Mouse (Mus musculus): ENCODE measurements around the gene Nupr1. TPM values are rescaled to one million over a fixed set of nuclear protein-coding genes. Genes with fewer than 3 reads are reported as not detected.

Gene Nupr1
- polyA plus RNA-seq, 1 experiment from 2014 or later: 40.4 TPM

DNA sequence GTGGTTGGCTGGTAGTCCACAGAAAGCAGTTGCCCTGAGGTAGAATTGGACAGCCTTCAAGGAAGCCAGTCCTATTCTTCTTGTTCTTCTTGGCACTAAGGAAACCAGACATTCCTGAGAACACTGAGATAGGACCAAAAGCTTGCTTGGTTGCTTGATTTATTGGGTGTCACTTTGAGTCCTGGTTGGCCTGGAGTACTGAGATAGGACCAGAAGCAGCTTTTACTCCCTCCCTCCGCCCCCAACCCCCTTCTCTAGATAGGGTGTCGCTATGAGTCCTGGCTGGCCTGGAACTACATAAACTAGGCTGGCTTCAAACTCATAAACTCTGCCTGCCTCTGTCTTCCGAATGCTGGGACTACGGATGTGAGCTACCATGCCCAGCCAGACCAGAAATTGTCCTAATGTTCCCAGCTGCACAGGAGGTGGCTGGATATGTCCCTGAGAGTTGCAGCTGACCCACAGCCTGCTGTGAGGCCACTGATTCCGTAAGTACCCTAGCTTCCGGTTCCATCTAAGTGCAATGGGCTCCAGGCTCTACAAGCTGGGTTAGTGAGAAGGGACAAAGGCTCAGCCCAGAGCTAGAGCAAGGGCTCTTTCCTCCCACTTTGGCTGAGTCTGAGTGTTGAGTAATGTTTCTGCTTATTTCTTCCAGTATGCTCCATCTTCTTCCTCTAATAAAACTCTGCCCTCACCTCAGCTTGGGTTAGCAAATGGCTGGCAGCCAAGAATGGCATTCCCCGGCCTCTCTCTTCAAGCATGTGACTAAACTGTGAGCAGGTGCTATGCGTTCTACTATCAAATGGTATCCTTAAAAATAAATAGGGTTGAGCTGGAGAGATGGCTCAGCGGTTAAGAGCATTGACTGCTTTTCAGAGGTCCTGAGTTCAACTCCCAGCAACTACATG is 9.0 kb downstream of the Nupr1 start:
- H3K4me2 ChIP-seq (replicated peaks): no peak overlapping the region
- no peak for ATAC-seq (ENCODE audit: insufficient number of reproducible peaks, low FRiP score, low TSS enrichment, low read depth)
- 82% methylated on average over 9 of the region's 9 CpGs for WGBS
- no peak overlapping the region for H3K4me3 ChIP-seq (replicated peaks)
- no peak overlapping the region for H3K9ac ChIP-seq
- no peaks in the 10 kb centered on the region for H3K27me3 ChIP-seq
- H3K4me1 ChIP-seq: peaks cover 11% of the 10 kb centered on the region
- no peaks in the 10 kb centered on the region for H3K9me3 ChIP-seq (replicated peaks)
- no peak overlapping the region for H3K27ac ChIP-seq (replicated peaks)
- no peaks in the 10 kb centered on the region for H3K36me3 ChIP-seq

DNA sequence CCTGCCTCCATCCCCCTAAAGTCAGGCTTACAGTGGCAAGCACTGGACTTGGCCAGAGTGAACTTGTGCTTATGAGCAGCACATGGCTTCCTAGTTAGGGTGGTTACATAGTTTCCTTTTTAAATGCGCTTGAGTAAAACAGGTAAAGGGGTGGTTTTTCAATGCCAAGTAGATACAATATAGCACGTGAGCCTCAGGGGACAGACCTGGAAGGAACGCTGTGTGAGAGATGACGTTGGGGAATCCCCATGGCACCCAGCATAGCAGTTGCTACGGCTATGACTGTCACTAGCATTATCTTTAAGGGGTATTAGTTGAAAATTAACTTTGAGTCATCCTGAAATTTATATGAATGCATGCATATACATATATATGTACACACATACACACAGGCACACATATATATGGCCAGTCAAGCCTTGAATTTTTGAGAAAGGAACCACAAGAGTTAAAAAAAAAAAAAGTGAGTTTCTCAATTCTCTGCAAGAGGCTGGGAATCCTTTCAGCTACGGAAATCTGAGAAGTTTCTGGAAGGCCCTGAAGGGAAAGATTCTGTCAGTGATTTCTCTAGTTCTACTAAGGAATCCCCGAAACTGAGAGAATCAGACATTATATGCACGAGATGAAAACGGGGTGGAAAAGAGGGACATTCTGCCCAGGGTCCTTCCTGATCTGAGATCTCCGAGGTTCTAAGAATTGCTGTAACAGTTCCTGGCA is 10.9 kb downstream of the Nupr1 start:
- Histone ChIP-seq H3K4me1 (no peaks in the 10 kb centered on the region; the same call in 1 of the 2 replicates), H3K9ac (no peak overlapping the region), H3K36me3 (no peaks in the 10 kb centered on the region), H3K27me3 (no peaks in the 10 kb centered on the region), H3K9me3 (replicated peaks) (no peaks in the 10 kb centered on the region), H3K4me3 (replicated peaks) (no peak overlapping the region), H3K4me2 (replicated peaks) (no peak overlapping the region), H3K27ac (replicated peaks) (no peak overlapping the region)
- WGBS: 48% methylated on average over 10 of the region's 10 CpGs
- ATAC-seq (ENCODE audit: insufficient number of reproducible peaks, low FRiP score, low TSS enrichment, low read depth): no peak

DNA sequence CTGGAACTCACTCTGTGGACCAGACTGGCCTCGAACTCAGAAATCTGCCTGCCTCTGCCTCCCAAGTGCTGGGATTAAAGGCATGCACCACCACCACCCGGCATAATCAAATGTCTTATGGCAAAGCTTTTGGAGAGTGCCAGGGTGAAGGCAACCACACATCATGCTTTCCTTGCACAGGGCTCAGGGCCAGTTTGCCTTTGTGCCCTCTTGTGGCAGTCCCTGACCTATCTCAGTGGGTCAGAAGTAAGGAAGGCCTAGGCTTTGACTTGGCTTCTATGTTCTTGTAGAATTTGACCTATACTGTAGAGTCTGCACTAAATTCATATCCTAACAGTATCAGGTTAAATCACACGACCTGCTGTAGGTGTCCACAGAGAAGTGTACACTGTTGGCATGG is 14.0 kb downstream of the Nupr1 start:
- Histone ChIP-seq H3K36me3 (no peaks in the 10 kb centered on the region), H3K4me1 (no peaks in the 10 kb centered on the region; the same call in 1 of the 2 replicates), H3K27ac (replicated peaks) (no peak overlapping the region), H3K9ac (no peak overlapping the region), H3K27me3 (no peaks in the 10 kb centered on the region), H3K4me2 (replicated peaks) (no peak overlapping the region), H3K4me3 (replicated peaks) (no peak overlapping the region), H3K9me3 (replicated peaks) (no peaks in the 10 kb centered on the region)
- WGBS: 65% methylated on average over 3 of the region's 3 CpGs
- no peak for ATAC-seq (ENCODE audit: insufficient number of reproducible peaks, low FRiP score, low TSS enrichment, low read depth)

DNA sequence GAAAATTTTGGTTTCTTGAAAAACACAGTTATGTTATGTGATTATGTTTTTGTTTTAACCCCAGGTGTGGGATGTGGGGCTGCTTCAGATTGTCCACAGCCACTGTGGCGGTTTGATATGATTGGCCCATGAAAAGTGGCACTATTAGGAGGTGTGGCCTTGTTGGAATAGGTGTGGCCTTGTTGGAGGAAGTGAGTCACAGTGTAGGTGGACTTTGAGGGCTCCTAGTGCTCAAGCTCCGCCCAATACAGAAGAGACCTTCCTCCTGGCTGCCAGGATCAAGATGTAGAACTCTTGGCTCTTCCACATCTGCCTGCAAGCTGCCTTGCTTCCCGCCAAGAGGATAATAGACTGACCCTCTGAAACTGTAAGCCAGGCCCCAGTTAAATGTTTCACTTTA is 17.9 kb downstream of the Nupr1 start:
- no peak for ATAC-seq (ENCODE audit: insufficient number of reproducible peaks, low FRiP score, low TSS enrichment, low read depth)
- Histone ChIP-seq H3K4me3 (replicated peaks) (no peak overlapping the region), H3K36me3 (no peaks in the 10 kb centered on the region), H3K9ac (no peak overlapping the region), H3K27ac (replicated peaks) (no peak overlapping the region), H3K9me3 (replicated peaks) (no peaks in the 10 kb centered on the region), H3K4me1 (no peaks in the 10 kb centered on the region), H3K4me2 (replicated peaks) (no peak overlapping the region), H3K27me3 (no peaks in the 10 kb centered on the region)
- WGBS: 73% methylated on average over 3 of the region's 3 CpGs

DNA sequence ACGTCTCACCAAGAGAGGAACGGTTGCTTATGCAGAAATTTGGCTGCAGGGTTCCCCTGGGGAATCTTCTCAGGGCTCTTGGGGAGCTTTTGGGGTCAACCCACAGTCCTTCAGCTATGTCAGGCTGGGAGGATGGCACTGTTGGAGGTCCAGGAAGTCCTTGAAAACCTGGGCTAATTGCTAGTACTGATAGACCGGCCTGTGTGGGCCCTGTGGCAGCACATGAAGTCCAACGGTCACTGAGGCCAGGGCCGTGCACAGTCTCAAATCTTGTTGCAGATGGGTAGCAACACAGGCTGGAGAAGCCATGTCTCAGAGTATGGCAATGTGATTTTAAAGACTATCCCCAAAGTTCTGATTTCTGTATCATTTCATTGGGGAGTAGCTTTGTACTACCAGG is 22.9 kb downstream of the Nupr1 start:
- Histone ChIP-seq H3K27ac (replicated peaks) (no peak overlapping the region), H3K27me3 (no peaks in the 10 kb centered on the region)
- 80% methylated on average over 5 of the region's 5 CpGs for WGBS

DNA sequence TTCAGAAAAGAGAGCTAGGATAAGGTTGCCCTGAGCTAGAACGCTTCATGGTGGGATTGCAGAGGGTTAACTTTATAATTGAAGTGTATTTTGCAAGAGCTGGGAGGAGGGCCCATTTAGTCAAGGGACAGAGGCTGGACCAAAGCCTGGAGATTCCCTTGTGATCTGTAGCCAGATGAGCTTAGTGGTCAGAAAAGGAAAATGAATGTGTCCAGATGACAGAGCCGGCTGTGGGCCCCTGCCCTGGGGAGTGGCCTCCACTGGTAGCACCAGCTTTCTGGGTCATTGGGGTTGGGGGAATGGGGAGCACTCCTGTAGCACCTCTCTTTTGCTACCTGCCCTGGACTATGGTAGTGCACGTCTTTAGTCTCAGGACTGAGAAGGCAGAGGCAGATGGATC is 23.6 kb downstream of the Nupr1 start:
- Histone ChIP-seq H3K27me3 (no peaks in the 10 kb centered on the region), H3K27ac (replicated peaks) (no peak overlapping the region), H3K9me3 (replicated peaks) (no peaks in the 10 kb centered on the region), H3K36me3 (no peaks in the 10 kb centered on the region), H3K4me3 (replicated peaks) (no peak overlapping the region), H3K9ac (no peak overlapping the region), H3K4me2 (replicated peaks) (no peak overlapping the region), H3K4me1 (peaks cover 5% of the 10 kb centered on the region; the same call in 1 of the 2 replicates)
- no peak for ATAC-seq (ENCODE audit: insufficient number of reproducible peaks, low FRiP score, low TSS enrichment, low read depth)
- 62% methylated on average over 3 of the region's 3 CpGs for WGBS

More for the DNA sequence above, 22.9 kb downstream of the Nupr1 start:
- H3K4me1 ChIP-seq: peaks cover 5% of the 10 kb centered on the region; the same call in 1 of the 2 replicates
- H3K9ac ChIP-seq: no peak overlapping the region
- no peak overlapping the region for H3K4me3 ChIP-seq (replicated peaks)
- no peak overlapping the region for H3K4me2 ChIP-seq (replicated peaks)
- H3K9me3 ChIP-seq (replicated peaks): no peaks in the 10 kb centered on the region
- ATAC-seq (ENCODE audit: insufficient number of reproducible peaks, low FRiP score, low TSS enrichment, low read depth): no peak
- no peaks in the 10 kb centered on the region for H3K36me3 ChIP-seq

DNA sequence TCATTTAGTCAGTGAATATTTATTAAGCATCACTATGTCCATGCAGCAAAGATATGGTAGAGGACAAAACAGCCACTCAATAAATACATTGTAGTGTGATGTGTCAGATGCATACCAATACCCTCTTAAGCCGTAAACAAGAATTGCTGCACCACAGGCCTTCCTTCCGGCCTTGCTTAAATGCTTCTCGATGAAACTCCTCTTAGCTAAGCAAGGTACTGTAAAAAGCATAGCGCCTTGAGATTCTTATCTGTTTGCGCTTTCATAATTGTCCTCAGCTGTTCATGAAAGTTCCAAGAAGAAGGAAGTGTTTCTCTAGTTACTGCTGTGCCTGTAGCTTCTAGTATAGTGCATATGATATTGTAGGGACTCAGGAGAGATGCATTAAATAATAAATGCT is 24.1 kb downstream of the Nupr1 start:
- no peak overlapping the region for H3K27ac ChIP-seq (replicated peaks)
- no peak overlapping the region for H3K4me3 ChIP-seq (replicated peaks)
- no peak for ATAC-seq (ENCODE audit: insufficient number of reproducible peaks, low FRiP score, low TSS enrichment, low read depth)
- H3K36me3 ChIP-seq: no peaks in the 10 kb centered on the region
- no peak overlapping the region for H3K4me2 ChIP-seq (replicated peaks)
- H3K9ac ChIP-seq: no peak overlapping the region
- no peaks in the 10 kb centered on the region for H3K27me3 ChIP-seq
- no peaks in the 10 kb centered on the region for H3K9me3 ChIP-seq (replicated peaks)
- peaks cover 5% of the 10 kb centered on the region; the same call in 1 of the 2 replicates for H3K4me1 ChIP-seq
- WGBS: 59% methylated on average over 5 of the region's 5 CpGs

DNA sequence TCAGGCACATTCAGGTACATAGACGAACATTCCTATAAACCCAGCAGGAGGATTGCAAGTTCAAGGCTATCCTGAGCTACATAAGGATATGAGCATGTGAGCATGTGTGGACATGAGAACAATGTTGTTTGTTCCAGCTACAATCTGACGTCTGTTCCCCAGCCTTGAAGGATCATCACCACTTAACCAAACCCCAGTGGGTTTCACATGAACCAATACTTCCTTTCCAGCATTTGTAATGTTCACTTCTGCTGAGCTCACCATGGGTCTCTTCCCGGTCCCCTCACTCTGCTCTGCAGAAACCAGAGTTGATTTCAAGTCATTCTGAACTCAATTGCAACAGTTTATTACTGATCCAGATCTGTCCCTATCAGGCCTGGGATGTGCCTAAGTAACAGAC is 28.0 kb downstream of the Nupr1 start:
- no peak overlapping the region for H3K4me3 ChIP-seq (replicated peaks)
- no peaks in the 10 kb centered on the region for H3K36me3 ChIP-seq
- no peak for ATAC-seq (ENCODE audit: insufficient number of reproducible peaks, low FRiP score, low TSS enrichment, low read depth)
- no peak overlapping the region for H3K27ac ChIP-seq (replicated peaks)
- no peaks in the 10 kb centered on the region for H3K27me3 ChIP-seq
- H3K9ac ChIP-seq: no peak overlapping the region
- 67% methylated on average over 3 of the region's 3 CpGs for WGBS
- H3K4me2 ChIP-seq (replicated peaks): no peak overlapping the region
- peaks cover 5% of the 10 kb centered on the region; the same call in 1 of the 2 replicates for H3K4me1 ChIP-seq
- H3K9me3 ChIP-seq (replicated peaks): no peaks in the 10 kb centered on the region

DNA sequence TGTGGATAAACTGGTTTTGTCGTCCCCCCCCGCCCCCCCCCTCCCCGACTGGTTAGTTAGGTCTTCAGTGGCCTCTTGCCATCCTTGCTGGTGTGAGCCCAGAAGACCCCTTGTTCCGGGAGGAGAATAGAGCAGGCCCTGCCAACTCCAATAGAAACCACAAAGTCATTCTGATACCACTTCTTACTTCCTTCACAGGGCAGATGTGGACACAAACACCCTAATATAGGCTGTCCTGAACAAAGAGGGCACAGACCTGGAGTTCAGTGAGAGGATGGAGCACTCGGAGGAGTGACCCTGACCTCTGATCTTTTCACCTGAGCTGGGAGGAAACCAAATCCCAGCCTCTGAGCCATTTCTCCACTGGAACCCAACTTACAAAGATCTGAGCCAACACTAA is 28.8 kb downstream of the Nupr1 start:
- Histone ChIP-seq H3K4me2 (replicated peaks) (no peak overlapping the region), H3K4me3 (replicated peaks) (no peak overlapping the region), H3K9ac (no peak overlapping the region), H3K36me3 (no peaks in the 10 kb centered on the region), H3K27ac (replicated peaks) (no peak overlapping the region), H3K27me3 (no peaks in the 10 kb centered on the region), H3K4me1 (peaks cover 2% of the 10 kb centered on the region; the same call in 1 of the 2 replicates), H3K9me3 (replicated peaks) (no peaks in the 10 kb centered on the region)
- WGBS: 33% methylated on average over 5 of the region's 5 CpGs
- ATAC-seq (ENCODE audit: insufficient number of reproducible peaks, low FRiP score, low TSS enrichment, low read depth): no peak

DNA sequence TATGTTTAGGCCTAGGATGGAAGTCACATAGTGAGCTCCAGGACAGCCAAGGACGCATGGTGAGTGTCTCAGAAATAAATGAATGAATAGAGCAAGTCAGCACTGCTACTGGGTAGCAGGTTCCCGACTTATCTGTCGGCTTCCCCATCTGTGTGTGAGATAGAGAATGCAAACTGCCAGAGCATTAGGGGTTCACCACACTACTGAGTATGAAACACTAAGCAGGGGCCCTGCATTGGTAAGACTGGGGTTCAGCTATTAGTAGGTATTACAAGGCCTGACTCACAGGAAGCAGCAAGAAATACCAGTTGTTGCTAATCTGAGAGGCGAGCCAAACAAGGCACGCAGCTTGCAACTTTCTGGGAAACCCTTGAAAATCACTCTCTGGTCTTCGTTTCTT is 31.7 kb downstream of the Nupr1 start:
- no peak overlapping the region for H3K27ac ChIP-seq (replicated peaks)
- H3K4me3 ChIP-seq (replicated peaks): no peak overlapping the region
- no peak overlapping the region for H3K9ac ChIP-seq
- no peaks in the 10 kb centered on the region for H3K9me3 ChIP-seq (replicated peaks)
- H3K36me3 ChIP-seq: no peaks in the 10 kb centered on the region
- H3K4me2 ChIP-seq (replicated peaks): no peak overlapping the region
- 70% methylated on average over 6 of the region's 6 CpGs for WGBS
- no peaks in the 10 kb centered on the region for H3K27me3 ChIP-seq
- ATAC-seq (ENCODE audit: insufficient number of reproducible peaks, low FRiP score, low TSS enrichment, low read depth): no peak
- H3K4me1 ChIP-seq: no peaks in the 10 kb centered on the region

DNA sequence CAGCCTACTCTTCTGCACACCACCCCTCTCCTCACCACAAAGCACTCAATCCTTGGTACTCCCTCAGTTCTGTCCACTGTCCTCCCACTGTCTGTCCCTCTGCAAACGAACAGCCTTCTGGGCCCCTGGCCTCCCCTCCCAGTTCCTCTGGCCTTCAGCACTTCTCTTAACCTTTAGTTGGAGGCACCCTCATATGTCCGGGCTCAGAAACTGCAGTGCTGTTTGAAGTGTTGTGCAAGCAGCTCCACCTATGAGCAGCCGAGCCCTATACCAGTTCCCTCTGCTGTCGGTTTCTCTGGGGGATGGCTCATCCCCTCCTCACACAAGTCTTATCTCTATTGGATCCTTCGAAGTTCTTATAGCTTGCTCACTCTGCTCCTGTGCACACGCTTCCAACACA is 34.2 kb downstream of the Nupr1 start:
- H3K27me3 ChIP-seq: no peaks in the 10 kb centered on the region
- no peak overlapping the region for H3K4me2 ChIP-seq (replicated peaks)
- no peak overlapping the region for H3K4me3 ChIP-seq (replicated peaks)
- ATAC-seq (ENCODE audit: insufficient number of reproducible peaks, low FRiP score, low TSS enrichment, low read depth): no peak
- no peaks in the 10 kb centered on the region for H3K4me1 ChIP-seq
- H3K36me3 ChIP-seq: no peaks in the 10 kb centered on the region
- H3K27ac ChIP-seq (replicated peaks): no peak overlapping the region
- H3K9ac ChIP-seq: no peak overlapping the region
- H3K9me3 ChIP-seq (replicated peaks): no peaks in the 10 kb centered on the region
- WGBS: 53% methylated on average over 6 of the region's 6 CpGs

All from embryonic facial prominence, embryonic 15.5 days (tissue).